Mouse (Mus musculus) left cerebral cortex, adult 8-10 months (tissue): Measurements from ENCODE around the gene Gm42372. TPM values are rescaled to one million over a fixed set of nuclear protein-coding genes. Genes with fewer than 3 reads are reported as not detected.

Source experiments
- DNase-seq, 2 experiments: peaks; one replicate each; pipeline ENCODE4 v3.0.0; 2022; ENCODE audit warnings: low spot score in 2 of 2
- total RNA-seq, 4 experiments: library from RNA; stranded (reverse); gene quantifications; 2 replicates each; pipeline ENCODE4 v1.2.4; 2022

Gene Gm42372
- total RNA-seq, 4 experiments from 2014 or later, result 60.8 to 66.8 (median 62.2) TPM

DNA sequence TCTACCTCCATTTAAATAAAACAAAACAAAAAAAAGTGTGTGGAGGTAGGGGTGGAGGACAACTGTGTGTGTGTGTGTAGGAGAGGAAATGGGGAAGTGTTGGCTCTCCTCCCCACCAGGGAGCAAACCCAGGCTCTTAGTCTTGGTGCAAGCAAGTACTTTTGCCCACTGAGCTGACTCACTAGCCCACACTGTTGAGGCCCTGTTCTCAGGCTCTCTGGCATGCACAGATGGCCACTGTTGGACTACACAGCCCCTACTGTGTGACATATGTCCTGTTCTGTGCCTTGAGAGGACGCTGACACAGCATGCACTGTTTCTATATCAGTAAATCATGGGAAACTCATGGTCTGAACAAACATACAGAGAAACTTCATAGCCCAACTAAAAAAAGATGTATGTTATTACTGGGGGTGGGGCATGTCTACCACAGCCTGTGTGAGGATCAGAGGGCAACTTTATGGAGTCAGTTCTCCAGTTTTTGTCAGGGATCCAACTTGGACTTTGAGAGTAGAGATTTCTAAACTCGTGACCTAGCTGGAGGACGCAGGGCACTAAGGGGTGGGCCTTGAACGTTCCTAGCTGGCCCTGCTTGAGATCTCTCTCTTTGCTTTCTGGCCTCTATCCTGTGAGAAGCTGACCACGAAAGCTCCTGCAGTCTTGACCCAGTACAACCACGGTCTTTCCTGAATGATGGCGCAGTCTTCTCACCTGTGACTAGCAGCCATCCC is 20.5 kb downstream of the Gm42372 start:
- no peak for DNase-seq

DNA sequence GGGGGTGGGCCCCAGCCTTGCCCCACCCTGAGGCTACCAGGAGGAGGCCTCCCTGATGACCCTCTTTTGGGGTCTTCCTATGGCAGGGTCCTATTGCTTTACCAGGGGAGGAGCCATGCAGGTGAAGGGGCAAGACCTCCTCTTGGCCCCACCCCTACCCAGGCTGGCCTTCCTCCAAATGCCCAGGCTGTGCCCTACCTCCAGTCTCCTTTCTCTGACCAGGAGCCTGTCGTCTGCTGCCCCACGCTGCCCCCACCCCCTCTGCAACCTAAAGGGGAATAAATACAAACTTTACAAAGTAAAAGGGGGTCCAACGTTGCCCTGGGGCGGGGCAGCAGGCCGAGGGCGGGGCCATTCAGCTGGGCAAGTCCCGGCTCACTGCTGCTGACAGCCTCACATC is 21.8 kb downstream of the Gm42372 start:
- no peak for DNase-seq

DNA sequence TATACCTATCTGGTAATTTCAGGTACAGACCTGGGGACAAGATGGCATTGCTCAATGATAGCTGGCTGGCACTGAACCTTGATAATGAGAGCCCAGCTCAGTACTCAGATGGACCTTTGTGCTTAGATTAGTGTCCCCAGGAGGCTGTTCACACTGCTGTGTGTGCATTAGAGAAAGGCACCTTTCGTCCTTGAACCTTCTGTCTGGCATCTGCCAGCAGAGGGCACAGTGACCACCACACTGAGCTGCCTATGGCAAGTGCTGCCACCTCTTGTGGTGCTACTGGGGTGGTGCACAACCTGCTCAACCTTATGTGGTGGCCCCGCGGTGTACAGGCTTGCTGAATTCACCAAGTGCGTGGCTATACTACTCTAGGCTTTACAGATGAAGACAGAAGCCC is 24.4 kb downstream of the Gm42372 start:
- no peak for DNase-seq

DNA sequence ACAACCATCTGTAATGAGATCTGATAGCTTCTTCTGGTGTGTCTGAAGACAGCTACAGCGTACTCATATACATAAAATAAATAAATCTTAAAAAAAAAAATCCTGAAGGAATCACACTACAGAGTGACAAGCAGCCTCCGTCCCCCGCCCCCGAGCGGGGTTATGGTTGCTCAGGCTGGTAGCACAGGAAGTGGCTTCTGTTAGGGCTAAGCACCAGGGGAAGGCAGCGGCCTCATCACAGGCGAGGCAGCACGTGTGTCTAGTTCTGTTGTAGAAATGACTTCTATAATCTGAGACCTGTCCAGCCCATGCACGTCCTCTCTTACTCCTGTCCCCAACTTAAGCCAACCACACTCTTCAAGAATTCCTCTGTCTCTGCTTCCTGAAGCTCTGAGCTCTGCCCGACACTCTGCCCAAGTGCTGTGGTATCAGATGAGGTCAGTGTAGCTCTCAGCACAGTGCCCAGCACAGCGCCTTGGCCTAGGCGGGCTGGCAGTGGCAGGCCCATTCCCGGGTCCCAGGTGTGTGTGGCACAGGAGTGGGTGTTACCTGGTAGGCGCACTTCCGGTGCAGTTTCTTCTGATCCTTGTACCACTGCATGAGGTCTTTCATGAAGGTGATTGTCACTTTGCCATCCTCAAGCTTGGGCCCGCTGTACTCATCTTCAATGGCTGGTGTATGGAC is 26.6 kb downstream of the Gm42372 start:
- DNase-seq, result no peak

DNA sequence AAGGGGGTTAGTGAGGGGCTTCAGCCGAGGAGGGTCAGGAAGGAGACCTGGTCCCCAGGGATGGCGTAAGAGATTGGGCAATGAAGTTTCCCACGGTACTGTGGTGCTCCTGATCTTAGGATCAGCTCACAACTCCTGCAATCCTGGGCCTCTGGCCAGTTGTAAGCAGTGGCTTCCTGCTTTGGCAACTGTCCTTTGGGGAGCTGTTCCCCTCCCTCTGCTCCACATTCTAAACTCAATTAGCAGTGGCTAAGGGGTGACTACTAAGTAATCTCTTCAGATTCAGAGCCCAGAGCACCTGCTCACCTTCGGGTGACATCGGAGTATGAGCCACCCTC is 27.1 kb downstream of the Gm42372 start:
- no peak for DNase-seq

DNA sequence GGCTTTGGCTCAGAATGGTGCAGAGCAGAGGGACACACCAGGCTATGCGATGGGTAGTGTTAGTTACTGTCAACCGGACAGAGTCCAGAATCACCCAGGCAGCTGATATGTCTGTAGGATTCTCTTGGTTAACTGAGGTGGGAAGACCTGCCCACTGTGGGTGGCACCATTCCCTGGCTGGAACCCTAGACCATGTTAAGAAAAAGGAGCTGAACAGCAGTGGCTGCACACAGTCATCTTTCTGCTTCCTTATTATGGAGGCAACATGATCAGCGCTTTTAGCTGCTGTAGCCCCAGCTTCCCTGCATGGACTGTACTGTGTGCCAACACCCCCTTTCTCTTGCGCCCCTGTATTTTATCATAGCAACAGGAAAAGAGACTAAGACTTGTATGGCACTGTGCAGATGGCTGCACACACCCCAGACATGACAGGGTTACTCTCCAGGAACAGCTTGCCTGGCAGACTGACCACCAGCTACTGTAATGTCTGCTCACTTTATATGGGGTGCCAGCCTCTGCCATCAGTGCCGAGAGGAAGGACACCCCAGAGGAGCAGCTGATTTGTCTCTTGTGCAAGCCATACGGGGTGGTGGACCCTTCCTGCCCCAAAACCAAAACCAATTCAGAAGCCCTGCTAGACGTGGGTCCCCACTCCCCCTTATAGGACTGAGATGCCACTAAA is 29.2 kb downstream of the Gm42372 start:
- DNase-seq, result no peak

DNA sequence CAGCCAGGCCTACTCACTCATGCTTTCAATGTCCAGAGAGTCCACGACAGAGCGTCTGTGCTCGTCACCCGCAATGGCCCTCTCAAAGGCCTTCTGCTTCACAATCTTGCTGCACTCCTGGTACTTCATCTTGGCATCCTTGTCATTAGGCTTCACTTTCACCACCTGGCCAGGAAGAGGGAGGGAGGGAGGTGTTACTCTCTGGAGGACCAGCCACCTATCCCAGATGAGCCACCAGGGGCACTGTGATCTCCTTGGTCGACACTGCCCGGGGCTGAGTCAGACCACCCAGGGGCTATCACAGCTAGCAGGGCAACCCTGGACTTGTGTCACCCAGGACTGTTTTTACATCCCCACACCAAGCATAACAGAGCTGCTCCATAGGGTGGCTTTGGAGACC is 32.5 kb downstream of the Gm42372 start:
- no peak for DNase-seq

DNA sequence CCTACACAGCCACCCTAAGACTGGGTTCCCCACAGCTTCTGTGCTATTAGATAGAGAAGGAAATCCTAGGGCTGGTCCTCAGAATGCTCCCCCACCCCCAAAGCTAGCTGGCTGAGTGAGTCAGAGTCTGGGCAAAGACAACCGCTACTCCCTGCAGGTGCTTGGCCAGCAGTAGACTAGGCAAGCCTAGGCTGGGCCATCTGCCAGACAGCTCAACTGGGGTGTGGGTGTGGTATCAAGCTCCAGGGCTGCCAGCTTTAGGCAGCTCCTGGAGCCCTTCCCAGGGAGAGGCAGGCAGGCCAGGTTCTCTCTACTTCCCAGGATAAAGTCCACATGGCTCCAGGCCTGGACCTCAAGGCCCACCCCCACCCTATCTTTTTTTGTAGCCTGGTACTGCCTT is 34.1 kb downstream of the Gm42372 start:
- peak; percentile 64 to 98 for DNase-seq

DNA sequence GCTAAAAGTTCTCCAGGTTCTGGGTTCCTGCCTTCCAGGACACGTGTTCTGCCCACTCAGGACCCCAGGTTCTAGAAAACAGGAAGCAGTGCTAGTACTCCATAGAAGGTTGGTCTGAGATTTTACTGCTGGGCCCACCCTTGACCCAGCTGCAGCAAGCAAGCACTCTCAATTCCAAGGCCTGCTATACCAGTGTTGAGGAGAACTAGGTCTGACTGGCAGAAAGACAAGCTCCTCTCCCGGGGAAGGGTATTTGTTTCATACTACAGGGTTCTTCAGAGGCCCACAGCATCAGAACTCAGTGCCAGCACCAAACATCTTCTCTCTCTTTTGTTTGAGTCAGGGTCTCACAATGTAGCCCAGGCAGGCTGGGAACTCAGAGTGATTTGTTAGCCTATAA is 35.0 kb downstream of the Gm42372 start:
- DNase-seq, result no peak

DNA sequence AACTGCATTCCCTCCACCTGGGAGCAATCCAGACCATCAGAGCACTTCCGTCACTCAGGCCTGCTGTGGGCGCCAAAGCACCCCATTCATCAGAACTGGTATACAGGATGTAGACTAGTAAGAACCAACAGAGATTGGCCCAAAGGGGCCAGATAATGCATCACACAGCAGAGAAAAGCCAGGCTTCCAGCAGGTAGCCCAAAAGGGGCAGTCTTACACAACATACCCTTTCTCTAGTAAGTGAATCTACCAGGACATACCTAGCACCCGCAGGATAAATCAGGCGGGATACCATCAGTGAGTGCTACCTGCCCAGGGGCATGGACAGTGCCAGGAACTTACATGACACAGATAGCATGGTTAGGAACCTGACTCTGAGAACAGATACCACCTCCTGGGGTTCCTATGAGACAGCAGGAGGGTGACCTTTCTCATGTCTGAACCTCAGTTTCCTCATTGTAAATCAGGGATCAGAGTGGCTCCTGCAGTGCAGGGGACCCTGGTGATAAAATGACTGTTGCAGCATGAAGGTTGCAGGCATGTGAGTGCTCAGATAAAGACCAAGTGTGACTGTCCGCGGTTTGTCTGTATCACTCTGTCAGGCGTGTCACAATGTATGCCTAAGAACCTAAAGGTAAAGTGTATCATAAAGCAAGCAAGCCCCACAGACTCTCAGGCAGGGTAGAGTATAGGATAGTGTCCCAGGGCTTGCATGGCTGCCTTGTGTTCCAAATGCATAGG is 36.7 kb downstream of the Gm42372 start:
- DNase-seq, result no peak

DNA sequence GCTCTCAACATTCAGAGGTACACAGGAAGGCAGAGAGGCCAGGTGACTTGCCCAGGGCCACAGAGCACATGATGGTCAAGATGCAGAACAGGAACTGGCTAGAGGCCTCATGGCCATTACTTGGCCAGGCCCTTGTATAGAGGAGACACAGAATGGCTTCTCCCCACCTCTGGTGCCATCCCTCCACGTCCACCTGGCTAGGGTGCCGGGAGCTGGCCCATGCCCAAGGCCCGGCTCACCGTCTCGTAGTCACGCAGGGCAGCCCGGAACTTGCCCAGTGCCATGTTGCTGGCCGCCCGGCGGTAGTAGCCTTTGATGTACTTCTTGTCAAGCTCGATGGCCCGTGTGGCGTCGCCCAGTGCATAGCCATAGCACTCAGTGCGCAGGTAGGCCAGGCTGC is 39.3 kb downstream of the Gm42372 start:
- no peak for DNase-seq

DNA sequence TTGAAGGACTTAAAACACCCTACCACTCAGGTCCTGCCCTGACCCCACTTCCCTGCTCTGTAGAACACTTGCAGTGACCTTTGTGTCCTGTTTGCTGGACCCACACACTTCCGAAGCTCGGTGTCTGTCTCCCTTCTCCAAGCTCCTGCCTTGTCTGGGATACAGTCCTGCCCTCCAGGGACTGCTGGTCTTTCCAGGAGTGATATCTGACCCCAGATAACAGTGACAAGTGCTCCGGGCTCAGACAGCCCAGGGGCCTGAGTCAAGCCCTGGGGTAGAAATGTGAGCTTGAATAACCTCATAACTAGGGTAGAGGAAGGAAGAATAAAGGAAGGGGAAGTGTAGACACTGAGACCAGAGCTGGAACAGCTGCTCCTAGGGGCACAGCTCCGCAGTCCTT is 40.8 kb downstream of the Gm42372 start:
- DNase-seq, result no peak

DNA sequence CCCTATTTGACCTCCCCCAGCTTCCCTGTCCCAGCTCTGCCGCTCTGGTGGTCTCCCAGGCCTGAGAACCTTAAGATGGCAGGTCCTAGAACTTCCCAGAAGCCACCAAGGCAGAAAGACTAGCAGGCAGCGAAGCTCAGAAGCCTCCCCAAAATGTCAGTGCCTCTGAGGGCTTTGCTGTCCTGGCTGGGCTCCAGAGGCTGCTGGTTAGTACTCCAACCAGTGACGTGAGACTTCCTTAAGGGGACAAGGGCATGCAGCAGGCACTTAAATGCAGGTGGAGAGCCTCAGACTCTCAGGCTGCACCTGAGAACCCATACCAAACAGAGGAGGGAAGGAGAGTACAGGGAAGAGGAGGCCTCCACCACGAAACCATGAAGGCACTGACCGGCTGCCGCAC is 41.3 kb downstream of the Gm42372 start:
- no peak for DNase-seq

DNA sequence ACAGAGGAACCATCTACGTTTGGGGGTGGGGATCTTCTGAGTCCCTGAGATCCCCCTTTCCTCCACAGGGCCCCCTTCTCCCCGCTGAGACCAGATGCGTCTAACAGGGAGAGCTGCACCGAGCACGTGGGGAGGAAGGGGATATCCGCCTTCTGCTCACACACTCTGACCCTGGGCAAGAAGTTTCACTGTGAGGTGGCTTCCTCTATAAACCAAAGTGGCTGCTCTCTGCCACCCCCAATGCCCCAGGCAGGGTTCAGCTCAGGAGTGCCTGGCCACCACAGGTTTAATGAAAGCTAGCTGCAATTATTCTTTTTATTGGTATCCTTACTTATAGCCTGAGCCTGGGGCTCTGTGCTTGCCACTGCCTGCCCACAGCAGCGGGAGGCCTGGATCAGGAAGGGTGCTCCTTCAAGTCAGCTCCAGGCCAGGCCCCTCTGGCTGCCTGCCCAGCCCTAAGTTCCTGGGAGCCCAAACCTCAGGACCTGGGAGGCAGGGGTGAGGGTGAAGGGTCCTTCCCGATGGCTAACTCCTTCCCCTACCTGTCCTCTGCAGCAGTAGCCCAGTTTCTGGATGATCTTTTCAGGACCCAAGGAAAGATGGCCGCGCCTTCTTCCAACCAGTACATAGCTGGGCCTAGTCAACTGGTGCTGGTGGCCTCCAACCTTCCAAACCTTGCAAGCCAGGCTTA is 42.1 kb downstream of the Gm42372 start:
- no peak for DNase-seq

DNA sequence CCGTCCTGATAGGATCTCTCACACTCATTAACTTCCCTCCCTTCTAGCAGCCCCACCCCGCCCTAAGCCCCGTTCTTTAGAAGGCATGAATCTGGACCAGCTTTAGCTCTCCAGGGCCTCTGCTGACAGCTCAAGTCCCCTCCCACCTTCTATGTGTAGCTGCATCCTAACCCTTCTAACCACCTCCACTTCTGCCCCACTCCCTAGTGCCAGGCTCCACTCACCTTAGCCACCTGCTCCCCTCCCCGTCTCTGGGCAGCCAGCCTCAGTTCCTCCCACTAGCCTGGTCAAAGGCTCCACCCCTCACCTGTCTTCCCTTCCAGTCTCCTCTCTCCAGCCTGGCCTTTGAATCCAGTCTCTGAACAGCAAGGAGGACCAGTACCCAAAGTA is 42.6 kb downstream of the Gm42372 start:
- DNase-seq, result no peak

DNA sequence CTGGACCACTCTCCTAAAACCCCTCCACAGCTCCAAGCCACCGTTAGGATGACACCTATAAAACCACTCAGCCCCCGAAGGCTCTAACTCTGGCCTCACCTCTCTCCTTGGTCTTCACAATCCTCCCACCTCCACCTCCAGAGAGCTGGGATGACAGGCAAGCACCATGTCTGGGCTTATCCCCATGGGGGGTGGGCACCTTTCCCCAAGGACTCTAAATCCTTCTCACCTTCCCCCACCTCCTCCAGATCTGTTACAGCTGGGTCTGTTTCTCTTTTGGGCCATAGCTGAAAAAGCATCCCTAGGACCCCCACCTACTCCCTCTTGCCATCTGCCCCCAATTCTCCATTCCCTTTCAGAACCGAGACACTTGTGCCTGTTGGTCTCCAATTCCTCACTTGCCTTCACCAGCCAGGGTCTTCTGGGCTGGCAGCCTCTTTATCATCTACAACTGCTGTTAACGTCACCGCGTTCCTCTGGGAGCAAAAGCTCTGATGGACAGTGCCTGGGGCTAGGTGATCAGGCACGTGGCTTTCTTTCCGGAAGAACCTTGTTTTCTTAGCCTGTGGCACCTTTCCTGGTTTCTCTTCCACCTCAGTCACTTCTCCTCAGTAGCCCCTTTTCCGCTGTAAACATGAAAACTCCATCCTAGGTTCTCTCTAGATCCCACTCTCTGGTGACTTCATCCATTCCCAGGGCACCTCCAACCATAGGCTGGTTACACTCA is 43.2 kb downstream of the Gm42372 start:
- DNase-seq, result no peak

DNA sequence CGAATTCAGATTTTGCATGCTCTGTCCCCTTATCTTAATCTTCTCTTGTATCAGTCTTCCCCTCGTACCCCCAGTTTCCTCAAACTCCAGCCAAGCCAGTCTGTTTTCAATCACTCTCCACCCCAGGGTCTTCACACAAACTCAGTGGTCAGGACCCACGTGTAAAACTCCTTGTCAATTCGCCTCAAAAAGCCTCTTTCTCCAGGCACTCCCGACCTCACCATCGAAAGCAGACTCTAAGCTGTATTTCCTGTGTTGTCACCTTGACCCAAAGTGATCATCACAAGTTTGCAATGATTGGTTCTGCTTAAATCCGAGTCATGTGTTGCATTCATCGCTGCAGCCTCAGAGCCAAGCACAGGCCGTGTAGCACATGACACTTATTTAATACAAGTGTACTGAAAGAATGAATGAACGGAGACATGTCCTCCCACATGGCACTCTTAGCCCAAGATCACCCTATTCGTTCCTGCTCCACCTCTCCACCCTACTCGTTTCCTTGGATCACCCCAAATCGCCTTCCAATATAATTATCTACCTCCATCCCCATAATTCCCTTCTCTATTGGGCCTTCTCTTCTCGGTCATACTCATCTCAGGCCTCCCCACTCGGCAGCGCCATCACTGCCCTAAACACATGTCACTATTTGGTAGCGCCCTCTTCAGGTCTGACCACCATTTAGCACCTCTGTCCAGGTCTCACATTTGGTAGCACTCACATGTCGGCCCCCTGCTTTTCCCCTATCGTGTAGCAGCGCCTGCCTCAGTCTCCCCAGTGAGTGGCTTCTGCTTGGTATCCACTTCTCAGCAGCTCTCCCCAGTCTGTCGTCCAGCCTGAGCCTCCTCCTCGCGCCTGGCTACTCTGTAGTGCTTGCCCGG is 44.1 kb downstream of the Gm42372 start:
- DNase-seq, result no peak

DNA sequence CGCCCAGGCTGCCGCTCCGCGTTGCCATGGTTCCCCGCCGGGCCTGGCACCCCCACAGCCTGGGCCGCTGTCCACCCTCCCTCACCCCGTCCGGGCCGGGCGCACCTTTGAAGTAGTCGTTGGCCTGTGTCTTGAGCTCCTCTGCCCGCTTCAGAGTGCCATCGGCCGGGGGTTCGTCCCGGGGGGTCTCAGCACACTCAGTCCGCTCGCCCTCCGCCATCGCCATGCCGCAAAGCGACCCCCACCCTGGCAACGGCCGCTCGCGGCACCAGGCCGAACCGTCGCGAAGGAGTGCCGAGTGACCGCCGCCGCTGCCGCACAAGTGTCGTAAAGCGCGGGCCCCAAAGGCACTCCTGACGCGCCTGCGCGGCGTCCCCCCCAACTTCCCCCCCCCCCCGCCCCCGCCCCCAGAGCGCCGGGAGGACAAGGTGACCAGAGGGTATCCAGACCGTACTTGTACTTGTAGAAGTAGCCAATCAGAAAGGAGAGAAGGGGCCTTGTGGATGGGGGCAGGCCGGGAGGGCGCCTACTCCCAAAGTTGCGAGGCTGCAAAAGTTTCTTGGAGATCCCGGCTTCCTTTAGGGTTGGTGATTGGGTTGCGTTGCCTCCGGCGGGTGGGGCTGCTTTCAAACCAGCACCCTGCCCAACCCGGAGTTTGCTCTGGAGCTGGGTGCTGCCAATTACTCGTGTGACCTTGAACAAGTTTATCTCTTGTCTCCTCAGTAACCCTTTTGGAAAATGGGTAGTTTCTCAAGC is 44.9 kb downstream of the Gm42372 start, which contains the start of gene Ppp5c:
Gene Ppp5c, minus strand, starts transcription at position 337 of the 756 bp plus-strand sequence.
- DNase-seq, result peak; percentile 71 to 89

DNA sequence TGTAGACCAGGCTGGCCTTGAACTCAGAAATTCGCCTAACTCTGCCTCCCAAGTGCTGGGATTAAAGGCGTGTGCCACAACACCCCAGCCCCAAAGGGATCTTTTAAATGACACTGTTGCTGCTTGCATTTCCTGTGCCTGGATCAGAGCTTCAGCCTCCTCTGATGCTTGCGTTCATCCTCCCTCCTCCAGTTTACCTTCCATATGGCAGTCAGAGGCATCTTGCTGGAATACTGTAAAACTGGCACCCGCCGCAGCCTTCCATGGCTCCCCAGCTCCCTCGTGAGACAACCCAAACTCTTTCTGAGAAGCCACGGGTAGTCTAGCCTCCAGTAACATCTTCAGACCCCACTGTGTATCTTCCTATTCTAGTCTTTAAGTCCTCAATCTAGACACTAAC is 46.0 kb downstream of the Gm42372 start:
- no peak for DNase-seq
